Mouse (Mus musculus): ENCODE results near the gene Eif2ak3. TPM values are rescaled to one million over a fixed set of nuclear protein-coding genes. Genes with fewer than 3 reads are reported as not detected.
"Not testable (repeated sequence)": the region's sequence is repeated elsewhere in the genome, so short reads cannot be mapped to it uniquely, and the experiment has no call there.

The Eif2ak3 gene
- polyA plus RNA-seq, 1 experiment: 20.2 TPM

DNA sequence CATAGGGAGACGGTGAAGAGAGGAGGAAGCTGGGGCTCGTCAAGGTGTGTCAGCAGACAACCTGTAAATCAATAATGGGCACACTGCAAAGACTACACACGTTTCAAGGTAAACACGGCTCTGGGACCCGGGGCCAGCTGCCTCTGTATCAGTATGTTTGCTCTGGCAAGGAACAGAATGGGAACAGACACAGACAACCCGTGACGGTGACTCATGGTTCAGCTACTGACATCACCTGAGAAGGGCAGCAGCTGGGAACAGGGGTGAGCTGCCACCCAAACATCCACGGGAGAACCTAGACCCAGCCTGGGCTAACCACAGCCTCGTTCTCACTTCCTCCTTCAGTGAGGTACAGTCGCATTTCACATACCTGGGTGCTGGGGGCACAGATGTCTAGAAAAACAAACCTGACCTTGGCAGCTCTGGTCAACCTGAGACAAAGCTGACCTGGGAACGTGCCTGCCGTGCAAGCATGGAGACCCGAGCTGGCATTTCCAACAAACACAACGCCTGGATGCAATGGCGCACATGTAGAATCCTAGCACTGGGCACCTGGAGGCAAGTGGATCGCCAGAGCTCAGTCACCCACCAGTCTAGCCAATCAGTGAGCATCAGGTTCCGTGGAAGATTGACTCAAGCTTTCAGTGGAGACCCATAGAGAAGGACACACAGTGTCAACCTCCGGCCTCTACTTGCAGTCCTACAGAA, 30.2 kb upstream of the Eif2ak3 start:
- DNase-seq (ENCODE audit: low read depth): no peak
- TF ChIP-seq CTCF (IDR thresholded peaks at IDR 0.05; ENCODE audit: borderline replicate concordance, extremely low read depth, insufficient read depth, insufficient read length) (no peak), POLR2A (IDR thresholded peaks at IDR 0.05; ENCODE audit: borderline replicate concordance, extremely low read depth, insufficient read depth, insufficient read length, poor library complexity, severe bottlenecking) (no peak)

DNA sequence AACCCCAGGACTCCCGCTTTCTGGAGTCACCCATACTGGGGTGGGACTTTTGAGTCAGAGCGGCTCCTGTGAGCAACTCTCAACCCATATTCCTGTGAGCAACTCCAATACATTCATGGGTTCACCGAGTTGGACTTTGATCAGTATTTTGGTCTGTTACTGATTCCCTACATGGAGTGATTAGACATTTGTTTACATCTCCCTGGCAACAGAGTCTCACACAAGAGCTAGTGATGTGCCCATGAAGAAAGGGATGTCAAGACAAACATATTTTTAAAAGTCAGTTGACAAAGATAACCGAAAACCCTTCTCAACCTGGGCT, 29.7 kb upstream of the Eif2ak3 start:
- no peak for TF ChIP-seq CTCF (IDR thresholded peaks at IDR 0.05; ENCODE audit: borderline replicate concordance, extremely low read depth, insufficient read depth, insufficient read length)
- no peak for TF ChIP-seq POLR2A (IDR thresholded peaks at IDR 0.05; ENCODE audit: borderline replicate concordance, extremely low read depth, insufficient read depth, insufficient read length, poor library complexity, severe bottlenecking)
- DNase-seq (ENCODE audit: low read depth): no peak

GRCm38 (mm10) chr6:70815471-70815870, 28.8 kb upstream of the Eif2ak3 start:
- no peak for DNase-seq (ENCODE audit: low read depth)
- no peak for TF ChIP-seq CTCF (IDR thresholded peaks at IDR 0.05; ENCODE audit: borderline replicate concordance, extremely low read depth, insufficient read depth, insufficient read length)
- no peak for TF ChIP-seq POLR2A (IDR thresholded peaks at IDR 0.05; ENCODE audit: borderline replicate concordance, extremely low read depth, insufficient read depth, insufficient read length, poor library complexity, severe bottlenecking)

DNA sequence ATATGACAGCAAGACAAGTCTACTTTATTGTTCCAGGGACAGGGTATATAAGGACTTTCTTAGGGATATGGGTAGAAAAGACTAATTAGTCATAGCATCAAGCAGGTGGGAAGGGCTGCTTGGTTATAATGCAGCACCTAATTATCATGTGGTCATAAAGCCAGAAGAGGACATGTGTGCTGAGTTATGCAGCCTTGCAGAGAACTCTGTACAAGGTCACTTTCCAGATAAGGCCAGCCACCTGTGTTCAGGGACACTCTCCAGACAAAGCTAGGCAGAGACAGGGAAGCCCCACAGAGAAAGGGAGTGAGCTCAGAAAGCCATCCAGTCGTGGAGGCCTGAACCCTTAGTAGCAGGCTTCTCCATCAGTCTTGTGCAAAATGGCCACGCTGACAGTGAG, 22.7 kb upstream of the Eif2ak3 start:
- no peak for DNase-seq (ENCODE audit: low read depth)
- TF ChIP-seq POLR2A (IDR thresholded peaks at IDR 0.05; ENCODE audit: borderline replicate concordance, extremely low read depth, insufficient read depth, insufficient read length, poor library complexity, severe bottlenecking): no peak
- TF ChIP-seq CTCF (IDR thresholded peaks at IDR 0.05; ENCODE audit: borderline replicate concordance, extremely low read depth, insufficient read depth, insufficient read length): no peak

DNA sequence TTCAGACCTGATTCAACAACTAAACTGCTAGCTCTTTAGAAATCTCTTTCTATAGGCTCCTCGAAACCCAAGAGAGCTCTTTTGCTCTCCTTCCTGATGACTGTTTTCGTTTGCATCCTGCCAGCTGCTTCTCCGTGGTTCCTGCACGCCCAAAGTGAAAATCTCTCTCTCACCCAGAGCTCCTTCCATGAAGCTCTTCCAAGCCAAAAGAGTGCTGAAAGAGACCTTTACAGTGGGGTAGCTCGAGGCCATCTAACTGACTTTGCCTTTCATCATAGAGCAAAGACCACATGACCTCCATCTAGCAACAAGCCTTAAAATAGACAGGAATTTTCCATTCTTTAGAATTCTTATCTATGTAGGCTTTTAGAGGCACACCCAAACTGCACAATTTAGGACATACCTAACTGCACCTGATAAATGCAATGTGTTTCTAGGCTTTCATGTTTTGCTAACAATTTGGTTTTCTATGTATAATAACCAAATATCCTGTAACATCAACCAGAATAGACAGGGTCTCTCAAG, 21.9 kb upstream of the Eif2ak3 start:
- TF ChIP-seq CTCF (IDR thresholded peaks at IDR 0.05; ENCODE audit: borderline replicate concordance, extremely low read depth, insufficient read depth, insufficient read length): no peak
- TF ChIP-seq POLR2A (IDR thresholded peaks at IDR 0.05; ENCODE audit: borderline replicate concordance, extremely low read depth, insufficient read depth, insufficient read length, poor library complexity, severe bottlenecking): no peak
- DNase-seq (ENCODE audit: low read depth): no peak

DNA sequence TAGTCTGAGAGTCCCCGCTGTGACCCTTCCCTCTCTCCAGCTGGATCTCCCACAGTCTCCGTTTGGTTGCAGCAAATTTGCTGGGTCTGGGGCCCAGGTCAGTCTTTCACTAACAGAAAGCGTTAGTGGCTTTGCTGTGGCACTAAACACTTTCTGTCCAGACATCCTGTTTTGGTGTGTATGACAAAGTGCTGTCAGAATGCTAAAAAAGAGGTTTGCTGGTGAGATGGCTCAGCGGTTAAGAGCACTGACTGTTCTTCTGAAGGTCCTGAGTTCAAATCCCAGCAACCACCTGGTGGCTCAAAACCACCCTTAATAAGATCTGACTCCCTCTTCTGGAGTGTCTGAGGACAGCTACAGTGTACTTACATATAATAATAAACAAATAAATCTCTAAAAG, 21.0 kb upstream of the Eif2ak3 start:
- not testable (repeated sequence) for DNase-seq (ENCODE audit: low read depth)

GRCm38 (mm10) chr6:70824085-70824986, 20.0 kb upstream of the Eif2ak3 start:
- TF ChIP-seq CTCF (IDR thresholded peaks at IDR 0.05; ENCODE audit: borderline replicate concordance, extremely low read depth, insufficient read depth, insufficient read length): no peak
- TF ChIP-seq POLR2A (IDR thresholded peaks at IDR 0.05; ENCODE audit: borderline replicate concordance, extremely low read depth, insufficient read depth, insufficient read length, poor library complexity, severe bottlenecking): no peak
- peak; percentile 89 for DNase-seq (ENCODE audit: low read depth)

GRCm38 (mm10) chr6:70824987-70825337, 19.4 kb upstream of the Eif2ak3 start:
- no peak for DNase-seq (ENCODE audit: low read depth)
- TF ChIP-seq CTCF (IDR thresholded peaks at IDR 0.05; ENCODE audit: borderline replicate concordance, extremely low read depth, insufficient read depth, insufficient read length) (no peak), POLR2A (IDR thresholded peaks at IDR 0.05; ENCODE audit: borderline replicate concordance, extremely low read depth, insufficient read depth, insufficient read length, poor library complexity, severe bottlenecking) (no peak)

DNA sequence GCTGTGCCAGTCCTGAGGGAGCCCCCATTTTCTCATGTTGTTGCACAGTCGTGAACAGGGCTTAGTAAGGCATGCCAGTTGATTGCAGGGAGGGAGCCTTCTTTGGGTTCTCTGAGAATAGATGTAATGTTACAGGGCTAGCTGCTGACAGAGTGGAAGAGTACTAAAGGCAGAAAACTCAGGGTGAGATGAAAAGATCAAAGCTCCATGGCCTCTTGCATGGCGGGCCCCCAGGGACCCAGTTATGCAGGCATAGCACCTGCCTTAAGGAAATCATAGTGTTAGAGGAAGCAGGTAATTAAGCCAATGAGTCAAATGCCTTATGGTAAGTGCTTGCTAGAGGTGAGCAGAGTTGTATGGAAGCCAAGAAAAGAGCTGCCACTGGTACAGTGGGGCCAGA, 14.9 kb upstream of the Eif2ak3 start:
- no peak for TF ChIP-seq POLR2A (IDR thresholded peaks at IDR 0.05; ENCODE audit: borderline replicate concordance, extremely low read depth, insufficient read depth, insufficient read length, poor library complexity, severe bottlenecking)
- TF ChIP-seq CTCF (IDR thresholded peaks at IDR 0.05; ENCODE audit: borderline replicate concordance, extremely low read depth, insufficient read depth, insufficient read length): no peak
- DNase-seq (ENCODE audit: low read depth): no peak

DNA sequence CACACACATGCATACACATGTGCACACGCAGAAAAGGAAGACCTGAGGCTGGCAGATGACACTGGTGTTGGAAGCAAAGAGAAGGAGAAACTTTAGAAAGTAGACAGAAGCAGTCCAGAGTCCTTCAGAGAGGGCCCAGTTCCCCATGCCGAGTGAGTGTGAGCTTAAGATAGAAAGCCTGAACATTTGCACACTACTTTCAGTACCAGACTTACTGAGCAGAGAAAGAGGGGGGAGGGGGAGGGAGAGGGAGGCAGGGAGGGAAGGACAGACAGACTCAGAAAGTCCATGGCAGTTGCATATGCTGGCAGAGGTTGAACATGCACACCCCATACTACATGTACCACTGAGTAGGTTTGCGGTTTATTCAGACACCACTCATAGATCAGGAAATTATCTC, 13.8 kb upstream of the Eif2ak3 start:
- no peak for DNase-seq (ENCODE audit: low read depth)
- TF ChIP-seq CTCF (IDR thresholded peaks at IDR 0.05; ENCODE audit: borderline replicate concordance, extremely low read depth, insufficient read depth, insufficient read length) (no peak), POLR2A (IDR thresholded peaks at IDR 0.05; ENCODE audit: borderline replicate concordance, extremely low read depth, insufficient read depth, insufficient read length, poor library complexity, severe bottlenecking) (no peak)

DNA sequence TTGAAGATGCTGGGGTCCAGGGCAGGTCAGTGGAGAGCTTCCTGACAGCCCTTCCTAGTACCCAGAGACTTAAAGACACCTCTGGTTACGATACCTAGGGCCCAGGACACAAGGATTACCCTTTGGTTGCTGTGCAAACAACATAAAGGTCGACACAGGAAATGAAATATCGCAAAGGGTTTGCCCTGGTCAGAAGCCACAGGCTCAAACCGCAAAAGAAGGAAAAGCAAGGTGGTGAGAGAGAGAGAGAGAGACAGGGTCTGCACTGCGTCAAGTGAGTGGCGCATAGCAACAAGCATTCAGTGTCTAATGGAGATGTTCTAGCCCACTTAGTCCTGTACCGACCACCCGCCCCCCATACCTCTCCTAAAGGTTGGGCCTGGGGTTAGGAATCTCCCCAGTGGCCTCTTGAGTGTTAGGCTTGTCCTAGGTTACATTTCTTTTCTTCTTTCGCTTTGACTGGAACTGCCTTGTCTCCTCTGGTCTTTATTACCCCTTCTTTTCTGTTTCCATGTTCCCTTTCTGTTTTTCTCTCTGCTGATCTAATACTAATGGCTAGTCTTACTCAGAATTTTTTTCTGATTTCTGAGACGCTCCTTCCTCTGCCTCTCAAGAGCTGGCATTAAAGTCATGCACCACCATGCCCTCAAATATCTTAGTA, 13.0 kb upstream of the Eif2ak3 start:
- no peak for DNase-seq (ENCODE audit: low read depth)
- TF ChIP-seq CTCF (IDR thresholded peaks at IDR 0.05; ENCODE audit: borderline replicate concordance, extremely low read depth, insufficient read depth, insufficient read length): no peak
- TF ChIP-seq POLR2A (IDR thresholded peaks at IDR 0.05; ENCODE audit: borderline replicate concordance, extremely low read depth, insufficient read depth, insufficient read length, poor library complexity, severe bottlenecking): no peak

All from brain, embryonic 14.5 days (tissue).